Mouse (Mus musculus) liver, embryonic 14.5 days (tissue): ENCODE data around the gene Ugdh.

Experiments used
- CTCF ChIP-seq: IDR thresholded peaks from 2 replicates; pipeline ENCODE4 v1.5.1; 2016; ENCODE audit warnings: antibody characterized with exemption, low read depth, control low read depth
- EP300 ChIP-seq: IDR thresholded peaks from 2 replicates; pipeline ENCODE4 v1.6.1; 2016; ENCODE audit warnings: antibody characterized with exemption, low read depth

DNA sequence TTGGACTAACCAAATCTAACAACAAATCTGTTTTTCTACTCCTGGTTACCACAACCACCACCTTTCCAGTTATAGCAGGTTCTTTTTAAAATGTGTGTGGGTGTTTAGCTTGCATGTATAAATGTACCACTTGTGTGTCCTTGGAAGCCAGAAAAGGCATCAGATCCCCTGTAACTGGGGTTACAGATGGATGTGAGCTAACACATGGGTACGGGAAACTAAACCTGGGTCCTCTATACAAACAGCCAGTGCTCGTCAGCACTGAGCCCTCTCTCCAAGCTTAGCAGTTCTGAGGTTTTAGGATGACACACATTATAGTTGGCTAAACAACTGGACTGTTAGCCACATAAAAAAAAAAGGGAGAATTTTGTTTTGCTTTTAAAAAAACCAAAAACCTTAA, 50.0 kb downstream of the Ugdh start:
- TF ChIP-seq CTCF (no peak), EP300 (no peak)
